Mouse (Mus musculus): ENCODE data around the gene Rnf181.

GRCm38 (mm10) chr6:72371571-72371970 lies 4.8 kb upstream of the Rnf181 start:
- TF ChIP-seq POLR2A (IDR thresholded peaks at IDR 0.05; ENCODE audit: borderline replicate concordance, control insufficient read depth, low read depth, low read length) (no peak), CTCF (IDR thresholded peaks at IDR 0.05; ENCODE audit: control insufficient read depth, insufficient read depth, low read length) (no peak)
